Mouse (Mus musculus): ENCODE results near the gene Clec12a. TPM values are rescaled to one million over a fixed set of nuclear protein-coding genes. Genes with fewer than 3 reads are reported as not detected.

Gene Clec12a
- polyA plus RNA-seq, 1 experiment from 2014 or later: 2.7 TPM

GRCm38 (mm10) chr6:129380454-129380853 lies 38.0 kb downstream of the Clec12a start:
- Histone ChIP-seq H3K27me3 (no peaks in the 10 kb centered on the region), H3K9ac (no peak overlapping the region), H3K36me3 (no peaks in the 10 kb centered on the region), H3K9me3 (replicated peaks) (no peaks in the 10 kb centered on the region), H3K4me1 (no peaks in the 10 kb centered on the region), H3K27ac (replicated peaks) (no peak overlapping the region), H3K4me2 (replicated peaks) (no peak overlapping the region), H3K4me3 (replicated peaks) (no peak overlapping the region)
- no peak for ATAC-seq (ENCODE audit: insufficient number of reproducible peaks, low FRiP score, low TSS enrichment, low read depth)
- WGBS: 57% methylated on average over 4 of the region's 4 CpGs

GRCm38 (mm10) chr6:129381736-129382135 lies 39.2 kb downstream of the Clec12a start:
- ATAC-seq (ENCODE audit: insufficient number of reproducible peaks, low FRiP score, low TSS enrichment, low read depth): no peak
- Histone ChIP-seq H3K4me3 (replicated peaks) (no peak overlapping the region), H3K4me1 (no peaks in the 10 kb centered on the region), H3K27me3 (no peaks in the 10 kb centered on the region), H3K4me2 (replicated peaks) (no peak overlapping the region), H3K36me3 (no peaks in the 10 kb centered on the region), H3K9ac (no peak overlapping the region), H3K27ac (replicated peaks) (no peak overlapping the region), H3K9me3 (replicated peaks) (no peaks in the 10 kb centered on the region)
- 60% methylated on average over 1 of the region's 1 CpGs for WGBS

- H3K9me3 ChIP-seq (replicated peaks): no peaks in the 10 kb centered on the region
- no peak overlapping the region for H3K9ac ChIP-seq
- H3K27ac ChIP-seq (replicated peaks): no peak overlapping the region
- no peak for ATAC-seq (ENCODE audit: insufficient number of reproducible peaks, low FRiP score, low TSS enrichment, low read depth)
- no peaks in the 10 kb centered on the region for H3K27me3 ChIP-seq
- H3K4me1 ChIP-seq: no peaks in the 10 kb centered on the region
- WGBS: 66% methylated on average over 3 of the region's 3 CpGs
- no peak overlapping the region for H3K4me2 ChIP-seq (replicated peaks)
- no peak overlapping the region for H3K4me3 ChIP-seq (replicated peaks)
- H3K36me3 ChIP-seq: no peaks in the 10 kb centered on the region
Observed at GRCm38 (mm10) chr6:129383466-129383865, 41.0 kb downstream of the Clec12a start.

DNA sequence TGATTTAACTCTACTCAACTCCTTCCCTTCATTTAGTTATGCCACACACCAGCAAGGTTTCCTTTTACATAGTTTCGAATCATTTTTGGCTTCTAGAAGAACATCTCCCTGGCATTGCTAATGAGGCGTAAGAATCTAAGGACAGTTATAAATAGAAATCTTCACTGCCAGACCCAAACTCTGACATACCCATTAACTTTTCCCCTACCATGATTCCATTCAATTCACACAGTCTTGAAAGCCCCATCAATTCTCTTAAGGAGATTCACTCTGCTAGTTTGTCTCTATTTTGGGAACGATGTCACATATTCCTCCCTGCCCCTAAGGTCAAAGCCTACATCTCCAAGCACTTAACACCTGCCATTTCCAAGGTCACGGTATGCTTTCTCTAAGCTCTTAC lies 42.5 kb downstream of the Clec12a start:
- no peak overlapping the region for H3K4me2 ChIP-seq (replicated peaks)
- no peak overlapping the region for H3K27ac ChIP-seq (replicated peaks)
- H3K4me3 ChIP-seq (replicated peaks): no peak overlapping the region
- H3K4me1 ChIP-seq: no peaks in the 10 kb centered on the region
- no peak overlapping the region for H3K9ac ChIP-seq
- ATAC-seq (ENCODE audit: insufficient number of reproducible peaks, low FRiP score, low TSS enrichment, low read depth): no peak
- WGBS: 83% methylated on average over 4 of the region's 4 CpGs
- no peaks in the 10 kb centered on the region for H3K9me3 ChIP-seq (replicated peaks)
- no peaks in the 10 kb centered on the region for H3K27me3 ChIP-seq
- no peaks in the 10 kb centered on the region for H3K36me3 ChIP-seq

GRCm38 (mm10) chr6:129385774-129386173 lies 43.3 kb downstream of the Clec12a start, which contains the start of gene Clec12b:
Clec12b (minus strand) TSS chr6:129385874.
- no peaks in the 10 kb centered on the region for H3K27me3 ChIP-seq
- WGBS: 75% methylated on average over 2 of the region's 2 CpGs

GRCm38 (mm10) chr6:129393087-129393720 lies 50.7 kb downstream of the Clec12a start:
- 25% methylated on average over 2 of the region's 2 CpGs for WGBS
- Histone ChIP-seq H3K9ac (no peak overlapping the region), H3K4me3 (replicated peaks) (no peak overlapping the region), H3K36me3 (no peaks in the 10 kb centered on the region), H3K27ac (replicated peaks) (no peak overlapping the region), H3K27me3 (no peaks in the 10 kb centered on the region), H3K9me3 (replicated peaks) (no peaks in the 10 kb centered on the region), H3K4me2 (replicated peaks) (no peak overlapping the region), H3K4me1 (no peaks in the 10 kb centered on the region)
- no peak for ATAC-seq (ENCODE audit: insufficient number of reproducible peaks, low FRiP score, low TSS enrichment, low read depth)

More at GRCm38 (mm10) chr6:129385774-129386173, 43.3 kb downstream of the Clec12a start, which contains the start of gene Clec12b:
- Histone ChIP-seq H3K4me2 (replicated peaks) (no peak within 1 kb of the TSS), H3K4me3 (replicated peaks) (no peak within 1 kb of the TSS), H3K36me3 (no peaks in the 10 kb centered on the region), H3K9ac (no peak within 1 kb of the TSS), H3K27ac (replicated peaks) (no peak within 1 kb of the TSS), H3K4me1 (no peaks in the 10 kb centered on the region), H3K9me3 (replicated peaks) (no peaks in the 10 kb centered on the region)
- no peak for ATAC-seq (ENCODE audit: insufficient number of reproducible peaks, low FRiP score, low TSS enrichment, low read depth)

GRCm38 (mm10) chr6:129393732-129394131 lies 51.2 kb downstream of the Clec12a start:
- no peak for ATAC-seq (ENCODE audit: insufficient number of reproducible peaks, low FRiP score, low TSS enrichment, low read depth)
- WGBS: 65% methylated on average over 6 of the region's 6 CpGs

DNA sequence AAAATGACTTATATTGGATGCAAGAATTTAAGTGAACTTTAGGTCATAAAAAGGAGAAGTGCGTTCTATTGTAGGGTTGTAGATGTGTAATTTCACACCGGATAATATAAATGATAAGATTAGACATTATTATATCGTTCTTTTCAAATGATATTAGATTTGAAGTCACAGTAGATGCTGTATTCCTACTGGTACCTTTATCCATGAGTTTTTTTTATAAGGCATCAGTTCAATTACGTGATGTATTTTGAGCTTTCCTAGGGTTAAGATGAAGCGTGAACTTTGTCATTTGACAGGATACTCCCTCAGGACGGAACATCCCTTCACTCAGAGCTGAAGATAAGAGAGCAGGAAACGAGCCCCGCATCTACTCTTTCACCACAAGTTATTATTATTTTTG lies 54.5 kb downstream of the Clec12a start, which contains the start of gene Clec1b:
TSS of gene Clec1b (plus strand) at position 301 of the 400 bp plus-strand sequence.
- H3K36me3 ChIP-seq: no peaks in the 10 kb centered on the region
- H3K4me2 ChIP-seq (replicated peaks): no peak within 1 kb of the TSS
- 74% methylated on average over 8 of the region's 8 CpGs for WGBS
- H3K9ac ChIP-seq: no peak within 1 kb of the TSS
- H3K9me3 ChIP-seq (replicated peaks): no peaks in the 10 kb centered on the region
- no peaks in the 10 kb centered on the region for H3K4me1 ChIP-seq
- no peaks in the 10 kb centered on the region for H3K27me3 ChIP-seq
- H3K4me3 ChIP-seq (replicated peaks): no peak within 1 kb of the TSS
- no peak within 1 kb of the TSS for H3K27ac ChIP-seq (replicated peaks)
- no peak for ATAC-seq (ENCODE audit: insufficient number of reproducible peaks, low FRiP score, low TSS enrichment, low read depth)

More at GRCm38 (mm10) chr6:129393732-129394131, 51.2 kb downstream of the Clec12a start:
- no peak overlapping the region for H3K27ac ChIP-seq (replicated peaks)
- no peak overlapping the region for H3K4me3 ChIP-seq (replicated peaks)
- no peak overlapping the region for H3K4me2 ChIP-seq (replicated peaks)
- no peaks in the 10 kb centered on the region for H3K36me3 ChIP-seq
- no peak overlapping the region for H3K9ac ChIP-seq
- H3K4me1 ChIP-seq: no peaks in the 10 kb centered on the region
- no peaks in the 10 kb centered on the region for H3K9me3 ChIP-seq (replicated peaks)
- H3K27me3 ChIP-seq: no peaks in the 10 kb centered on the region

GRCm38 (mm10) chr6:129399945-129400344 lies 57.5 kb downstream of the Clec12a start:
- Histone ChIP-seq H3K27me3 (no peaks in the 10 kb centered on the region), H3K4me3 (replicated peaks) (no peak overlapping the region), H3K4me1 (no peaks in the 10 kb centered on the region), H3K4me2 (replicated peaks) (no peak overlapping the region), H3K27ac (replicated peaks) (no peak overlapping the region), H3K9ac (no peak overlapping the region), H3K9me3 (replicated peaks) (no peaks in the 10 kb centered on the region), H3K36me3 (no peaks in the 10 kb centered on the region)
- ATAC-seq (ENCODE audit: insufficient number of reproducible peaks, low FRiP score, low TSS enrichment, low read depth): no peak
- 52% methylated on average over 6 of the region's 6 CpGs for WGBS

- ATAC-seq (ENCODE audit: insufficient number of reproducible peaks, low FRiP score, low TSS enrichment, low read depth): no peak
- no peaks in the 10 kb centered on the region for H3K4me1 ChIP-seq
- H3K27me3 ChIP-seq: no peaks in the 10 kb centered on the region
- H3K36me3 ChIP-seq: no peaks in the 10 kb centered on the region
- no peak overlapping the region for H3K4me3 ChIP-seq (replicated peaks)
- no peak overlapping the region for H3K27ac ChIP-seq (replicated peaks)
- WGBS: 89% methylated on average over 2 of the region's 2 CpGs
- no peaks in the 10 kb centered on the region for H3K9me3 ChIP-seq (replicated peaks)
- no peak overlapping the region for H3K9ac ChIP-seq
- H3K4me2 ChIP-seq (replicated peaks): no peak overlapping the region
Observed at GRCm38 (mm10) chr6:129402404-129402803, 59.9 kb downstream of the Clec12a start.

- Histone ChIP-seq H3K4me3 (replicated peaks) (no peak overlapping the region), H3K4me2 (replicated peaks) (no peak overlapping the region), H3K9me3 (replicated peaks) (no peaks in the 10 kb centered on the region), H3K36me3 (no peaks in the 10 kb centered on the region), H3K27ac (replicated peaks) (no peak overlapping the region), H3K27me3 (no peaks in the 10 kb centered on the region), H3K4me1 (no peaks in the 10 kb centered on the region), H3K9ac (no peak overlapping the region)
- 79% methylated on average over 6 of the region's 6 CpGs for WGBS
- ATAC-seq (ENCODE audit: insufficient number of reproducible peaks, low FRiP score, low TSS enrichment, low read depth): no peak
Observed at GRCm38 (mm10) chr6:129403391-129403790, 60.9 kb downstream of the Clec12a start.

GRCm38 (mm10) chr6:129405999-129406398 lies 63.5 kb downstream of the Clec12a start:
- Histone ChIP-seq H3K4me2 (replicated peaks) (no peak overlapping the region), H3K9me3 (replicated peaks) (no peaks in the 10 kb centered on the region), H3K36me3 (no peaks in the 10 kb centered on the region), H3K27ac (replicated peaks) (no peak overlapping the region), H3K27me3 (no peaks in the 10 kb centered on the region), H3K4me3 (replicated peaks) (no peak overlapping the region), H3K4me1 (no peaks in the 10 kb centered on the region), H3K9ac (no peak overlapping the region)
- no peak for ATAC-seq (ENCODE audit: insufficient number of reproducible peaks, low FRiP score, low TSS enrichment, low read depth)
